Mouse (Mus musculus): ENCODE data around the gene Nde1. TPM values are rescaled to one million over a fixed set of nuclear protein-coding genes. Genes with fewer than 3 reads are reported as not detected.

Nde1 gene
- polyA plus RNA-seq, 1 experiment from 2014 or later = 79.8 TPM

GRCm38 (mm10) chr16:14130796-14131195 is 32.3 kb upstream of the Nde1 start:
- Histone ChIP-seq H3K36me3 (ENCODE audit: control insufficient read depth, insufficient read depth, low read length) (peaks cover 98% of the 10 kb centered on the region), H3K9ac (ENCODE audit: low read depth, low read length) (no peak overlapping the region), H3K4me2 (ENCODE audit: low read depth, low read length) (no peak overlapping the region), H3K4me1 (ENCODE audit: control insufficient read depth, insufficient read depth, low read length) (no peaks in the 10 kb centered on the region), H3K4me3 (ENCODE audit: low read depth, low read length) (no peak overlapping the region), H3K9me3 (ENCODE audit: control insufficient read depth, low read length) (no peaks in the 10 kb centered on the region), H3K27me3 (replicated peaks; ENCODE audit: control insufficient read depth, insufficient read depth, low read length) (no peaks in the 10 kb centered on the region), H3K27ac (replicated peaks; ENCODE audit: low read depth, low read length) (no peak overlapping the region)
- DNase-seq (ENCODE audit: low spot score) (no peak), ATAC-seq (ENCODE audit: low read depth) (no peak)
- WGBS = 92% methylated on average over 7 of the region's 7 CpGs

- Histone ChIP-seq H3K4me1 (ENCODE audit: control insufficient read depth, insufficient read depth, low read length) (no peaks in the 10 kb centered on the region), H3K4me2 (ENCODE audit: low read depth, low read length) (no peak overlapping the region), H3K4me3 (ENCODE audit: low read depth, low read length) (no peak overlapping the region), H3K27ac (replicated peaks; ENCODE audit: low read depth, low read length) (no peak overlapping the region), H3K9ac (ENCODE audit: low read depth, low read length) (no peak overlapping the region), H3K9me3 (ENCODE audit: control insufficient read depth, low read length) (no peaks in the 10 kb centered on the region), H3K27me3 (replicated peaks; ENCODE audit: control insufficient read depth, insufficient read depth, low read length) (no peaks in the 10 kb centered on the region), H3K36me3 (ENCODE audit: control insufficient read depth, insufficient read depth, low read length) (peaks cover 98% of the 10 kb centered on the region)
- ATAC-seq (ENCODE audit: low read depth) = no peak
- WGBS = 86% methylated on average over 3 of the region's 3 CpGs
- DNase-seq (ENCODE audit: low spot score) = no peak
These were observed 31.7 kb upstream of the Nde1 start for GRCm38 (mm10) chr16:14131376-14131775.

GRCm38 (mm10) chr16:14131838-14132237 is 31.2 kb upstream of the Nde1 start:
- no peaks in the 10 kb centered on the region for H3K27me3 ChIP-seq (replicated peaks; ENCODE audit: control insufficient read depth, insufficient read depth, low read length)
- WGBS = 86% methylated on average over 5 of the region's 5 CpGs
- no peak for ATAC-seq (ENCODE audit: low read depth)
- H3K27ac ChIP-seq (replicated peaks; ENCODE audit: low read depth, low read length) = no peak overlapping the region
- H3K36me3 ChIP-seq (ENCODE audit: control insufficient read depth, insufficient read depth, low read length) = peaks cover 98% of the 10 kb centered on the region
- DNase-seq (ENCODE audit: low spot score) = no peak
- no peak overlapping the region for H3K9ac ChIP-seq (ENCODE audit: low read depth, low read length)
- H3K4me2 ChIP-seq (ENCODE audit: low read depth, low read length) = no peak overlapping the region
- no peaks in the 10 kb centered on the region for H3K4me1 ChIP-seq (ENCODE audit: control insufficient read depth, insufficient read depth, low read length)
- no peak overlapping the region for H3K4me3 ChIP-seq (ENCODE audit: low read depth, low read length)
- no peaks in the 10 kb centered on the region for H3K9me3 ChIP-seq (ENCODE audit: control insufficient read depth, low read length)

- DNase-seq (ENCODE audit: low spot score) (no peak), ATAC-seq (ENCODE audit: low read depth) (no peak)
- H3K9ac ChIP-seq (ENCODE audit: low read depth, low read length) = no peak overlapping the region
- H3K9me3 ChIP-seq (ENCODE audit: control insufficient read depth, low read length) = no peaks in the 10 kb centered on the region
- WGBS = 93% methylated on average over 2 of the region's 2 CpGs
- no peak overlapping the region for H3K4me2 ChIP-seq (ENCODE audit: low read depth, low read length)
- H3K27me3 ChIP-seq (replicated peaks; ENCODE audit: control insufficient read depth, insufficient read depth, low read length) = no peaks in the 10 kb centered on the region
- H3K36me3 ChIP-seq (ENCODE audit: control insufficient read depth, insufficient read depth, low read length) = peaks cover 94% of the 10 kb centered on the region
- H3K27ac ChIP-seq (replicated peaks; ENCODE audit: low read depth, low read length) = no peak overlapping the region
- no peaks in the 10 kb centered on the region for H3K4me1 ChIP-seq (ENCODE audit: control insufficient read depth, insufficient read depth, low read length)
- H3K4me3 ChIP-seq (ENCODE audit: low read depth, low read length) = no peak overlapping the region
These were observed 28.1 kb upstream of the Nde1 start for GRCm38 (mm10) chr16:14135014-14135413.

- ATAC-seq (ENCODE audit: low read depth) (no peak), DNase-seq (ENCODE audit: low spot score) (no peak)
- Histone ChIP-seq H3K9ac (ENCODE audit: low read depth, low read length) (no peak overlapping the region), H3K4me3 (ENCODE audit: low read depth, low read length) (no peak overlapping the region), H3K27ac (replicated peaks; ENCODE audit: low read depth, low read length) (no peak overlapping the region), H3K4me2 (ENCODE audit: low read depth, low read length) (no peak overlapping the region), H3K4me1 (ENCODE audit: control insufficient read depth, insufficient read depth, low read length) (no peaks in the 10 kb centered on the region), H3K27me3 (replicated peaks; ENCODE audit: control insufficient read depth, insufficient read depth, low read length) (no peaks in the 10 kb centered on the region), H3K36me3 (ENCODE audit: control insufficient read depth, insufficient read depth, low read length) (peaks cover 93% of the 10 kb centered on the region), H3K9me3 (ENCODE audit: control insufficient read depth, low read length) (no peaks in the 10 kb centered on the region)
- 82% methylated on average over 1 of the region's 1 CpGs for WGBS
These were observed 25.0 kb upstream of the Nde1 start for GRCm38 (mm10) chr16:14137976-14138561.

- Histone ChIP-seq H3K27me3 (replicated peaks; ENCODE audit: control insufficient read depth, insufficient read depth, low read length) (no peaks in the 10 kb centered on the region), H3K4me2 (ENCODE audit: low read depth, low read length) (no peak overlapping the region), H3K4me3 (ENCODE audit: low read depth, low read length) (no peak overlapping the region), H3K36me3 (ENCODE audit: control insufficient read depth, insufficient read depth, low read length) (peaks cover 93% of the 10 kb centered on the region), H3K9ac (ENCODE audit: low read depth, low read length) (no peak overlapping the region), H3K9me3 (ENCODE audit: control insufficient read depth, low read length) (no peaks in the 10 kb centered on the region), H3K27ac (replicated peaks; ENCODE audit: low read depth, low read length) (no peak overlapping the region), H3K4me1 (ENCODE audit: control insufficient read depth, insufficient read depth, low read length) (no peaks in the 10 kb centered on the region)
- DNase-seq (ENCODE audit: low spot score) = no peak
- ATAC-seq (ENCODE audit: low read depth) = no peak
These were observed 24.0 kb upstream of the Nde1 start for GRCm38 (mm10) chr16:14139106-14139505.

- WGBS = 82% methylated on average over 3 of the region's 3 CpGs
- ATAC-seq (ENCODE audit: low read depth) (no peak), DNase-seq (ENCODE audit: low spot score) (no peak)
- H3K4me1 ChIP-seq (ENCODE audit: control insufficient read depth, insufficient read depth, low read length) = no peaks in the 10 kb centered on the region
- no peak overlapping the region for H3K9ac ChIP-seq (ENCODE audit: low read depth, low read length)
- no peak overlapping the region for H3K4me3 ChIP-seq (ENCODE audit: low read depth, low read length)
- H3K4me2 ChIP-seq (ENCODE audit: low read depth, low read length) = no peak overlapping the region
- H3K9me3 ChIP-seq (ENCODE audit: control insufficient read depth, low read length) = no peaks in the 10 kb centered on the region
- no peaks in the 10 kb centered on the region for H3K27me3 ChIP-seq (replicated peaks; ENCODE audit: control insufficient read depth, insufficient read depth, low read length)
- H3K36me3 ChIP-seq (ENCODE audit: control insufficient read depth, insufficient read depth, low read length) = peaks cover 86% of the 10 kb centered on the region
- H3K27ac ChIP-seq (replicated peaks; ENCODE audit: low read depth, low read length) = no peak overlapping the region
These were observed 19.8 kb upstream of the Nde1 start for GRCm38 (mm10) chr16:14143298-14143697.

- no peaks in the 10 kb centered on the region for H3K4me1 ChIP-seq (ENCODE audit: control insufficient read depth, insufficient read depth, low read length)
- H3K27me3 ChIP-seq (replicated peaks; ENCODE audit: control insufficient read depth, insufficient read depth, low read length) = no peaks in the 10 kb centered on the region
- peaks cover 81% of the 10 kb centered on the region for H3K36me3 ChIP-seq (ENCODE audit: control insufficient read depth, insufficient read depth, low read length)
These were observed 15.4 kb upstream of the Nde1 start for GRCm38 (mm10) chr16:14147712-14148111.

GRCm38 (mm10) chr16:14151718-14152117 is 11.4 kb upstream of the Nde1 start:
- no peak overlapping the region for H3K27ac ChIP-seq (replicated peaks; ENCODE audit: low read depth, low read length)
- no peak overlapping the region for H3K9ac ChIP-seq (ENCODE audit: low read depth, low read length)
- H3K36me3 ChIP-seq (ENCODE audit: control insufficient read depth, insufficient read depth, low read length) = peaks cover 56% of the 10 kb centered on the region
- no peak overlapping the region for H3K4me2 ChIP-seq (ENCODE audit: low read depth, low read length)
- ATAC-seq (ENCODE audit: low read depth) (no peak), DNase-seq (ENCODE audit: low spot score) (no peak)
- no peaks in the 10 kb centered on the region for H3K9me3 ChIP-seq (ENCODE audit: control insufficient read depth, low read length)
- H3K27me3 ChIP-seq (replicated peaks; ENCODE audit: control insufficient read depth, insufficient read depth, low read length) = no peaks in the 10 kb centered on the region
- H3K4me1 ChIP-seq (ENCODE audit: control insufficient read depth, insufficient read depth, low read length) = no peaks in the 10 kb centered on the region
- no peak overlapping the region for H3K4me3 ChIP-seq (ENCODE audit: low read depth, low read length)
- WGBS = 90% methylated on average over 4 of the region's 4 CpGs

More at GRCm38 (mm10) chr16:14147712-14148111, 15.4 kb upstream of the Nde1 start:
- Histone ChIP-seq H3K9me3 (ENCODE audit: control insufficient read depth, low read length) (no peaks in the 10 kb centered on the region), H3K9ac (ENCODE audit: low read depth, low read length) (no peak overlapping the region), H3K4me3 (ENCODE audit: low read depth, low read length) (no peak overlapping the region), H3K27ac (replicated peaks; ENCODE audit: low read depth, low read length) (no peak overlapping the region), H3K4me2 (ENCODE audit: low read depth, low read length) (no peak overlapping the region)
- no peak for DNase-seq (ENCODE audit: low spot score)
- no peak for ATAC-seq (ENCODE audit: low read depth)

Measured in embryonic facial prominence, embryonic 14.5 days (tissue).